In genomic region chr14:118423269-118423668, GRCm38 (mm10) we compare ENCODE assay signal across 13 mouse cellular contexts.
DNase-seq lines count a peak whose midpoint lies in the region; ATAC-seq and TF ChIP-seq lines count a peak whose summit lies in the region.
"Had no signal": no experiment of that assay in that cellular context is flagged by ENCODE, and none has a peak within 500 bp of the region (broad histone marks: within the 10 kb centered on the region; RNA-seq: fewer than 3 reads in every experiment).

No protein-coding gene starts in this region.

- peak overlapping the region; percentile 55; the same call in 1 of the 2 replicates for H3K4me2 ChIP-seq in kidney, embryonic 16.5 days (replicated peaks; ENCODE audit: low read depth, low read length)
- no peak overlapping the region for H3K4me2 ChIP-seq in kidney, embryonic 14.5 days (replicated peaks; ENCODE audit: low read depth, low read length)
- H3K4me2 ChIP-seq in forebrain, embryonic 13.5 days: no peak overlapping the region
- H3K4me2 ChIP-seq in midbrain, postnatal 0 days (ENCODE audit: low read depth, low read length, poor library complexity, severe bottlenecking): no peak overlapping the region

- peak; percentile 54 for DNase-seq in MEL (ENCODE audit: low read depth, low spot score)
- peak; percentile 41 for DNase-seq in midbrain, postnatal 0 days (ENCODE audit: low spot score)
- no peak for DNase-seq in thymus, postnatal 0 days (ENCODE audit: low spot score)
- DNase-seq in urinary bladder, postnatal 36 days (ENCODE audit: low spot score in 2 of 2): no peak
- DNase-seq: adrenal gland, adult 8-10 months; cerebellum, postnatal 14 days; kidney, adult 2 months; lung, adult 18-20 months; thymus, postnatal 4 days had no signal

- TF ChIP-seq EP300 in MEL (IDR thresholded peaks at IDR 0.05; ENCODE audit: low read depth in 1 of 2, low read length in 2 of 2): no peak

- no peak for TF ChIP-seq RAD21 in MEL (IDR thresholded peaks at IDR 0.05; ENCODE audit: low read depth, low read length)

- H3K4me1 ChIP-seq in kidney, embryonic 16.5 days (ENCODE audit: insufficient read depth, low read length): peaks cover 9% of the 10 kb centered on the region
- H3K4me1 ChIP-seq in kidney, embryonic 14.5 days (ENCODE audit: control insufficient read depth, insufficient read depth, low read length): no peaks in the 10 kb centered on the region
- 0 out of 4 replicates have a peak, but pooled peaks cover 0 to 3% of the 10 kb centered on the region in 2 experiments for H3K4me1 ChIP-seq in MEL (ENCODE audit: control insufficient read depth in 1 of 2, insufficient read depth in 2 of 2, low read length in 2 of 2)
- peaks cover 14% of the 10 kb centered on the region for H3K4me1 ChIP-seq in forebrain, embryonic 13.5 days
- peaks cover 3% of the 10 kb centered on the region; the same call in 1 of the 2 replicates for H3K4me1 ChIP-seq in midbrain, postnatal 0 days (ENCODE audit: insufficient read depth, low read length)

- no peak for ATAC-seq in kidney, embryonic 16.5 days (ENCODE audit: low FRiP score, low TSS enrichment)
- ATAC-seq in kidney, embryonic 14.5 days (ENCODE audit: low FRiP score, low TSS enrichment): no peak
- ATAC-seq in forebrain, embryonic 13.5 days: peak; percentile 36; the same call in 1 of the 2 replicates
- ATAC-seq in midbrain, postnatal 0 days (ENCODE audit: low FRiP score): no peak

- H3K9me3 ChIP-seq in kidney, embryonic 16.5 days (ENCODE audit: low read length): peaks cover 5% of the 10 kb centered on the region
- peaks cover 10% of the 10 kb centered on the region; the same call in 1 of the 2 replicates for H3K9me3 ChIP-seq in kidney, embryonic 14.5 days (ENCODE audit: control insufficient read depth, low read length)
- H3K9me3 ChIP-seq in MEL (replicated peaks; ENCODE audit: insufficient read depth, low read length): no peaks in the 10 kb centered on the region
- H3K9me3 ChIP-seq in forebrain, embryonic 13.5 days (replicated peaks): peaks cover 21% of the 10 kb centered on the region
- no peaks in the 10 kb centered on the region for H3K9me3 ChIP-seq in midbrain, postnatal 0 days (ENCODE audit: low read length)

- H3K27me3 ChIP-seq in kidney, embryonic 16.5 days (ENCODE audit: insufficient read depth, low read length): peaks cover 8% of the 10 kb centered on the region; the same call in 1 of the 2 replicates
- no peaks in the 10 kb centered on the region for H3K27me3 ChIP-seq in kidney, embryonic 14.5 days (ENCODE audit: control insufficient read depth, insufficient read depth, low read length)
- no peaks in the 10 kb centered on the region for H3K27me3 ChIP-seq in MEL (ENCODE audit: control insufficient read depth in 1 of 2, insufficient read depth in 2 of 2, low read length in 2 of 2)
- H3K27me3 ChIP-seq in forebrain, embryonic 13.5 days: peaks cover 42% of the 10 kb centered on the region
- no peaks in the 10 kb centered on the region for H3K27me3 ChIP-seq in midbrain, postnatal 0 days (ENCODE audit: insufficient read depth, low read length)
- H3K27me3 ChIP-seq: hindbrain, embryonic 15.5 days had no signal

- H3K79me2 ChIP-seq in MEL (ENCODE audit: control insufficient read depth, insufficient read depth, low read length, poor library complexity): no peaks in the 10 kb centered on the region

- TF ChIP-seq POLR2A in MEL (IDR thresholded peaks at IDR 0.05; ENCODE audit: control insufficient read depth in 1 of 2, insufficient read depth in 1 of 2, low read depth in 1 of 2, low read length in 2 of 2, poor library complexity in 1 of 2): no peak

- no peak overlapping the region for H3K9ac ChIP-seq in kidney, embryonic 16.5 days (replicated peaks; ENCODE audit: low read length)
- H3K9ac ChIP-seq in kidney, embryonic 14.5 days (ENCODE audit: low read depth, low read length): no peak overlapping the region
- H3K9ac ChIP-seq in MEL (ENCODE audit: control insufficient read depth, low read depth, low read length, poor library complexity, severe bottlenecking): no peak overlapping the region
- H3K9ac ChIP-seq in forebrain, embryonic 13.5 days: no peak overlapping the region
- no peak overlapping the region for H3K9ac ChIP-seq in midbrain, postnatal 0 days (replicated peaks; ENCODE audit: low read length, poor library complexity, severe bottlenecking)

- no peak overlapping the region for H3K4me3 ChIP-seq in kidney, embryonic 16.5 days (ENCODE audit: low read length)
- no peak overlapping the region for H3K4me3 ChIP-seq in kidney, embryonic 14.5 days (ENCODE audit: low read length)
- H3K4me3 ChIP-seq in MEL (ENCODE audit: control insufficient read depth in 1 of 2, insufficient read depth in 1 of 2, low read depth in 2 of 2, low read length in 2 of 2): no peak overlapping the region
- H3K4me3 ChIP-seq in forebrain, embryonic 13.5 days: no peak overlapping the region
- H3K4me3 ChIP-seq in midbrain, postnatal 0 days (ENCODE audit: low read depth, low read length): no peak overlapping the region

- no peak overlapping the region for H3K27ac ChIP-seq in kidney, embryonic 16.5 days (ENCODE audit: low read length)
- H3K27ac ChIP-seq in kidney, embryonic 14.5 days (ENCODE audit: low read depth, low read length): no peak overlapping the region
- H3K27ac ChIP-seq in MEL (ENCODE audit: control insufficient read depth, low read depth, low read length): no peak overlapping the region
- no peak overlapping the region for H3K27ac ChIP-seq in forebrain, embryonic 13.5 days
- no peak overlapping the region for H3K27ac ChIP-seq in midbrain, postnatal 0 days (ENCODE audit: low read depth, low read length)
- H3K27ac ChIP-seq: hindbrain, embryonic 15.5 days had no signal

- 0% methylated on average over 2 of the region's 9 CpGs for WGBS in kidney, embryonic 16.5 days
- WGBS in kidney, embryonic 14.5 days: 0% methylated on average over 8 of the region's 9 CpGs
- 1% methylated on average over 9 of the region's 9 CpGs for WGBS in forebrain, embryonic 13.5 days
- WGBS in midbrain, postnatal 0 days: 0% methylated on average over 8 of the region's 9 CpGs

- H3K36me3 ChIP-seq in kidney, embryonic 16.5 days (ENCODE audit: insufficient read depth, low read length): no peaks in the 10 kb centered on the region
- no peaks in the 10 kb centered on the region for H3K36me3 ChIP-seq in kidney, embryonic 14.5 days (ENCODE audit: control insufficient read depth, insufficient read depth, low read length)
- no peaks in the 10 kb centered on the region for H3K36me3 ChIP-seq in MEL (ENCODE audit: control insufficient read depth in 1 of 2, insufficient read depth in 2 of 2, low read length in 2 of 2)
- H3K36me3 ChIP-seq in forebrain, embryonic 13.5 days (ENCODE audit: poor library complexity, severe bottlenecking): no peaks in the 10 kb centered on the region
- no peaks in the 10 kb centered on the region for H3K36me3 ChIP-seq in midbrain, postnatal 0 days (ENCODE audit: insufficient read depth, low read length)
- H3K36me3 ChIP-seq: hindbrain, embryonic 15.5 days had no signal

- TF ChIP-seq CTCF in MEL (IDR thresholded peaks at IDR 0.05 in 2 of 3, conservative IDR thresholded peaks at IDR 0.05 in 1 of 3; ENCODE audit: control insufficient read depth in 1 of 3, insufficient read depth in 1 of 3, low read depth in 2 of 3, low read length in 3 of 3, poor library complexity in 1 of 3, severe bottlenecking in 1 of 3): no peak
- no peak for TF ChIP-seq CTCF in midbrain, postnatal 0 days (IDR thresholded peaks at IDR 0.05)

TF ChIP-seq in MEL, 35 proteins besides CTCF, POLR2A, EP300 and RAD21:
- TF ChIP-seq ZNF384 (IDR thresholded peaks at IDR 0.05; ENCODE audit: low read depth, low read length): peak; percentile 83
- TF ChIP-seq NELFE (IDR thresholded peaks at IDR 0.05; ENCODE audit: low read depth, low read length): no peak
- TF ChIP-seq NRF1 (IDR thresholded peaks at IDR 0.05; ENCODE audit: insufficient read depth, low read depth, low read length, poor library complexity, severe bottlenecking): no peak

Comparison
In these comparisons a context has a peak if more than half of its experiments do, and no peak if none do; other contexts are left out.
1. DNase-seq: peak in MEL (single experiment) and midbrain, postnatal 0 days (single experiment); none in thymus, postnatal 0 days (single experiment) and urinary bladder, postnatal 36 days (0 of 2).